Mouse (Mus musculus): ENCODE results near the gene Qrich2.

Gene Qrich2

DNA sequence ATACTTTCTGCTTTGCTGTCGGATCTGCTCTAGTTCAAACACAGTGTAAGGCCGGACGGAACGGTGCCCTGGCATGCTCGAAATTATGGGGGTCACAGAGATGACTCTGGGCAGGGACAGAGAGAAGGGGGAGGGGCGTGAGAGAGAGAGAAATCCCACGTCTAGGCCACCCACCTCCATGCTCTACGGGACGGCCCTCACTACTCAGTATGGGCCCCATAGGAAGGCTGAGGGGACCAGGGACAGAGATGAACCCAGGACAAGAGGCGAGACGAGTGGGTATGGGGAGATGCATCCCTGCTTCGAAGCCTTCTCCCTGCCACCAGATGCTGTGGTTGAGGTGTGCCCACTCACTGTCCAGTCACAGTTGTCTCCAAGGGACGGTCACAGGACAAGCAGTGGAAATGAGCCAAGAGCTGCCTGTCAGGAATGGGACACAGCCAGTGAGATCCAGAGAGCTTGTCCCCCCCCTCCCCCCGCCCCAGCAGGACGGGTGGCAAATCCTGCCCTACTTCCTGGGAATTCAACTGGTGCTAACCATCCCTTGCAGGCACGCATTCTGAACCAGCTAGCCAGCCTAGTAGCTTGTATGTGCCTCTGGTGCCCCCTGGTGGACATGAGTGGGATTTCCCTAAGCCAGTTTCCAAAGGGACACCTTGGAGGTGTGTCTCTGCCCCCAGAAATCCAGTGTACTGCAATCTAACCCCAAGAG is 20.3 kb downstream of the Qrich2 start:
- DNase-seq (ENCODE audit: low read depth, low spot score): peak; percentile 96

GRCm38 (mm10) chr11:116443935-116444334 is 22.1 kb downstream of the Qrich2 start:
- no peak for DNase-seq (ENCODE audit: low read depth, low spot score)

- DNase-seq (ENCODE audit: low read depth, low spot score): no peak
Measured at GRCm38 (mm10) chr11:116443311-116443710, 22.7 kb downstream of the Qrich2 start.

- no peak for DNase-seq (ENCODE audit: low read depth, low spot score)
Measured at GRCm38 (mm10) chr11:116442867-116443177, 23.2 kb downstream of the Qrich2 start.

- no peak for DNase-seq (ENCODE audit: low read depth, low spot score)
Measured at GRCm38 (mm10) chr11:116442129-116442866, 23.7 kb downstream of the Qrich2 start.

GRCm38 (mm10) chr11:116440408-116441068 is 25.5 kb downstream of the Qrich2 start:
- DNase-seq (ENCODE audit: low read depth, low spot score): no peak

GRCm38 (mm10) chr11:116439269-116440240 is 26.5 kb downstream of the Qrich2 start:
- no peak for DNase-seq (ENCODE audit: low read depth, low spot score)

DNA sequence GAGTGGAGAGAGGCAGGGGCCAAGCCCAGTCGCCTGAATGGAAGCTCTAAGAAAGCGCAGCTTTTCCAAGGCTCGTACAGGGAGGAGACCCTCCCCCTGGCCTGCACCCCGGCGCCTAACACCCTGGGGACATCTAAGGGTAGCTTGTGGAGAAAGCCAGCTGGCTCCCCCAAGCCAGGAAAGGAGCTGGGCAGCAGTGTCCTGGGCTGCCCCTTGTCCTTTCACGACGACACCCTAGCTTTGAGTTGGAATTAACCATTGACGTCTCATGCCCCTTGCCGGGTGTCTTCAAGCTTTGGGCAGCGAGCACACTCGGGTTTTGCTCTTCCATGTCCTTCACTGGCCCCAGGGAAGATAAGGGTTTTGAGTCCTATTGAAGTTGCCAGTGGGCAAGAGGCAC is 28.5 kb downstream of the Qrich2 start:
- DNase-seq (ENCODE audit: low read depth, low spot score): no peak

GRCm38 (mm10) chr11:116436725-116437331 is 29.2 kb downstream of the Qrich2 start:
- DNase-seq (ENCODE audit: low read depth, low spot score): no peak

DNA sequence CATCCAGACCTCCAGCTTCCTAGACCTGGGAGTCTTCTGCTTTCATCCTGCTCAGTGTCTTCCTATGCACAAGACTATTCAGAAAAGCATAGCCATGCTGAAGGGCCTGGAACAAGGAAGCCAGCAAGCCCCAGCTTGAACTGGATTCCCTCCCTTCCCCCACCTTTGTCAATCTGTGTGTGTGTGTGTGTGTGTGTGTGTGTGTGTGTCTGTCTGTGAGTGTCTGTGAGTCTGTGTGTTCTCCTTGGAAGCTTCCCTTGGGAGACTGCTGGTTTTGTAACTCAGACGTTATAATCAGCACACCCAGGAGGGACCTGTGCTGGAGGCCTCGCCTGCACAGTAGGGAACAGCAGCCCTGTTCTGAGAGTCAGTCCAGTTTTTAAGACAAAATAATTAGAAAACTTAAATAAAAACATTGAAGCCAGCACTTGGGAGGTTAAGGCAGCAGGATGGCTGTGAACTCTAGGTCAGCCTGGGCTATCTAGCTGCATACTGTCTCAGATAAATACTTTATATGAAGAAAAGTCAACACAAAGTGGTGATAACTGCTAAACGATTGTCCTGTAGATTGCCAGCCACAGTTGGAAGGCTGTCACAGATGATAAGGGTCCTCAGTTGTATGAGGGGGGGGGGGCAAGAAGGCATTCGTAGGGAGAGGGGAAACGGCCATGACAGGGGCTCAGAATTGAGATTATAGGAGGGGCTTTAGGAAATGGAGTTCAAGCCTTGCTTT is 29.9 kb downstream of the Qrich2 start:
- DNase-seq (ENCODE audit: low read depth, low spot score): no peak

DNA sequence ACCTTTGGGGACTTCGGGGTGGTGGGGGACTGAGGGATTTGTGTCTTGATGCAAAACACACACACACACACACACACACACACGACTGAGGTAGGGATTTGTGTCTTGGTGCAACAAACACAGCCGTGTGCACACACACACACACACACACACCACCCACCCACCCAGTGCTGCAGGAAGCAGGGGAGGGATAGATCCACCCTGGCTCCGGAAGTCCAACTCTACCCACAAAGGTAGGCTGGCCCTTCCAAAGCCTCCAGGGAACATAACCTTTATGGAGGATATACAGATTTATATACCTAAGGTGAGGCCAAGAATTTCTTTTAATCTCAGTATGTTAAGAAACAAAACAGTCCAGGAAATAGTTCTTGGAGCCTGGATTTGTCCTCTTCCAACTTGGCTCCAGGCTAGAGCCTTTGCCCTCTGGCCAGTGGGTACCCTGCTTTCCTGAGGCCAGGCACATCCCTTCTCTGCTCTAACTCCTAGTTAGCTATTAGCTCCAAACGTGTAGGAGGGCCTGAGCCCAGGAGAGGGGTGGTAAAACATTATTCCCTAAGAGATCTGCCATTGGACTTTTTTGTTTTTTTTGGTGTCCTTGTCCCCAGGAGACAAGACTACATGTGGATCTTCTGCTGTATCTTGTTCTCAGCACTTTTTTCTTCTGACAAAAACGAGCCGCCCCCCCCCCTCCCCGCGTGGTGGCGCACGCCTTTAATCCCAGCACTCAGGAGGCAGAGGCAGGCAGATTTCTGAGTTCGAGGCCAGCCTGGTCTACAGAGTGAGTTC is 30.9 kb downstream of the Qrich2 start:
- peak; percentile 54 for DNase-seq (ENCODE audit: low read depth, low spot score)

DNA sequence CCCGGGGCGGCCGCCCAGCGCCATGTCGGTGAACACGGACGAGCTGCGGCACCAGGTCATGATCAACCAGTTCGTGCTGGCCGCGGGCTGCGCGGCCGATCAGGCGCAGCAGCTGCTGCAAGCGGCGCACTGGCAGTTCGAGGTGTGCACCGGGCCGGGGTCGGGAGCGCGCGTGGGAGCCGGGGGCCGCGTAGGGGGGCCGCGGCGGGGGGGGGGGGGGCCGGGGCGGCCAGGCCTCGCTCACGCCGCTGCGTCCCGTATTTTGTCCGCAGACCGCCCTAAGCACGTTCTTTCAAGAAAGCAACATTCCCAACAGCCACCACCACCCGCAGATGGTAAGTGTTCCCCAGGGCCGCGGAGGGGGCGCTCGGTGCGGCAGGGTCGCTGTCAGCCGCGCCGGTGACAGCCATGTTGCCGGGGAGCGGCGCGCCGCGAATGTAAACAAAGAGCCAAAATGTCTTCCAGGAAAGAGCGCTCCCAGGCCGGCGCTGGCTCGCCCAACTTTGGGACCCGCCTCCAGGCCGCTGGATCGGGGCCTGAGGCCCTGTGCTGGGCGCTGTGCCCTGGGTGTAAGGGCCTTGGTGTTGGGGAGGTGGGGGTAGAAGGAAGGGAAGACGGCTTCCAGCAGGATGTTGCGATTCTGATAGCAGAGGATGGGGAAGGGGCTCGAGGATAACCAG is 31.6 kb downstream of the Qrich2 start:
- DNase-seq (ENCODE audit: low read depth, low spot score): peak; percentile 51

DNA sequence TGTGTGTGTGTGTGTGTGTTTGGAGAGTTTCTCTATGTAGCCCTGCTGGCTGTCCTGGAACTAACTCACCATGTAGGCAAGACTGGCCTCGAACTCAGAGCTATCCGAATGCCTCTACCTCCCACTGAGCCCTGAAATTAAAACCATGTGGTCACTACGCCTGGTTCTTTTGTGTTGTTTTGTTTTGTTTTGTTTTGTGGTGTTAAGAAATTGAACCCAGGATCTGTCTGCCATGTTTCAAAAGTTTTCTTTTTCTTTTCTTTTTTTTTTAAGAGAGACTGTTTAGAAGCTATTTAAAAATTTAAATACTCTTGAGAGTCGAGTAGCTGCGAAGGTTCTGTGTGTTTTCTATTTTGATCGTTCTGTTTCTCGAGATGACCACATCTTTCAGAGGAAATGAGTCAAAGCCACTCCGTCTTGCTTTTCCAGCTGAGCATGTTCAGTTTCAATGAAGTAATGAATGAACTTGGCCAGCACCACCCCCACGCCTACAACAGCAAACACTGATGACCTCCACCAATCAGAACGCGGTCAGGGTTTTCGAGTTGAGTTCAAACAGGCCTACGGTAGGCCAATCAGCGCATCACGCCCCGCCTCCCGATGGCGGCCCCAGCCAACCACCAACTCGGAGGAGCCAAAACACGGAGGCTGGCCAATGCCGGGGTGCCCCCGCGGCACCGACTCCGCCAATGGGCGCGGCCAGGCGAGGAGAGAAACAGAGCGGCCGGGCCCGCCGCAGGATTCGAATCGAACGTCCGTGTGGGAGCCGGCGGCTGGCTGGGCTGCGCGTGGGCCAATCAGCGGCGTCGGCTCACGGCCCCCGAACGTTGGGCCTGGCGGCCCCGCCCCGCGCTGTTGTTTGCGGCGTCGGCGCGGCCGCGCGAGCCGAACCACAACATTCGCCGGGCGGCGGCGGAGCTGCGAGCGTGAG is 32.4 kb downstream of the Qrich2 start, which contains the start of gene Ubald2:
Ubald2 (plus strand) TSS at position 739 of the 931 bp plus-strand sequence.
- DNase-seq (ENCODE audit: low read depth, low spot score): peak; percentile 100

DNA sequence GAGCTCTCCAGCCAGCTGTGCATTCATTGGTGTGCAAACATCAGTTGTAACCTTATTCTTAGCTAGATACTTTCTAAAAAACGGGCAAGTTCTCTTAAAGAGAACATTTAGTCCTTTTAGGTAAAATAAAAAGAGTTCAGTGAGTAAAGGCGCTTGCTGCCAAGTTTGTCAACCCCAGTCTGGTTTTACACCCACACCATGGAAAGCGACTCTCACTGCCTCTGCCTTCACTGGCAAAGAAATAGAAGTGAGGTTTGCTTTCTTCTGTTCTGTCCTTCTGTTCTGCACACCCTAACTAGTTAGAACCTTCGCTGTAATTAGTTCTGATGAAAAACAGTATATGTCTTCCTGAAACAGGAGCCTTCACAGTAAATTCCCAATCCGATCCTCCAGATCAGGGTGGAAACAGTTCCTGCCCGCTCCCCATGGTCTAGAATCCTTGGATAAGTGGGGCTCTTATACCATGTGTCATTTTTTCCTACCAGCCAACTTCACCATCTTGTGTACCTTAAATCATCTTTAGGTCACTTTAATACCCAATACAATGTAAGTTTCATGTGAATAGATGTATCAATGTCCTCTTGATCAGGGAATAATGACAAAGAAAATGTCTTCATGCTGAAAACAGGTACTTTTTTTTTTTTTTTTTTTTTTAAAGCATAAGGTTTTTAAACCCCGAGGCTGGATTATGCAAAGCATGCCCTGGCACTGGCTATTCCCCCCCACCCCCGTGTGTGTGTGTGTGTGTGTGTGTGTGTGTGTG is 33.3 kb downstream of the Qrich2 start:
- DNase-seq (ENCODE audit: low read depth, low spot score): peak; percentile 90

DNA sequence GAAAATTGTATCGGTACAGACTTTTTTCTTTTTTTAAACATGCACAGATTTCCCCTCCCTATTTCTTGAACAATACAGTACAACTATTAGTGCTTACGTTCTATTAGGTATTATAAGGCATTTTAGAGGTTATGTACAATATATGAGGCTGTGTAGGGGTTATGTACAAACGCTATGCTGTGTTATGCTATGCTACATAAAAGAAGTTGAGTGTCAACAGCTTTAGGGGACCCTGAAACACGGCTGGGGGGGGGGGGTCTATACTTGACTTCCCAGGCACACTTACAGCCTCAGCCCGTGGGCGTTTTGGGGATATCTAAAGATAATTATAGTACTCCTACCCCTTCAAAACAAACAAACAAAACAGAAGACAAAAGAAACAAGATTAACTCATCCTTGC is 33.9 kb downstream of the Qrich2 start:
- no peak for DNase-seq (ENCODE audit: low read depth, low spot score)

- DNase-seq (ENCODE audit: low read depth, low spot score): no peak
Measured at GRCm38 (mm10) chr11:116431428-116432077, 34.5 kb downstream of the Qrich2 start.
